Mouse (Mus musculus) hindbrain, embryonic 11.5 days (tissue): ENCODE results near the gene Lamb3. TPM values are rescaled to one million over a fixed set of nuclear protein-coding genes. Genes with fewer than 3 reads are reported as not detected.
A peak's percentile ranks its signal among the peaks of the same experiment; 100 is the strongest.

Experiments used
- ATAC-seq: fragments of 200-750 bp; cut with Nextera tagmentation; 2 replicates; pipeline ENCODE4 v1.8.0; 2017; ENCODE audit warnings: mild to moderate bottlenecking, moderate TSS enrichment, moderate library complexity; ENCODE audit not compliant: low FRiP score
- DNase-seq: peaks from one replicate; pipeline ENCODE4 v3.0.0-alpha.2; 2015; ENCODE audit warnings: low spot score
- H3K27ac ChIP-seq: fragments of 300-500 bp; sonication (generic); 2 replicates; pipeline ENCODE4 v1.5.1; 2014; ENCODE audit warnings: mild to moderate bottlenecking, low read depth, low read length
- H3K27me3 ChIP-seq: fragments of 300-500 bp; sonication (generic); 2 replicates; pipeline ENCODE4 v1.6.1; 2014; ENCODE audit warnings: mild to moderate bottlenecking, low read length, moderate library complexity, mixed read lengths; ENCODE audit not compliant: control insufficient read depth, insufficient read depth
- H3K36me3 ChIP-seq: fragments of 300-500 bp; sonication (generic); 2 replicates; pipeline ENCODE4 v1.6.1; 2014; ENCODE audit warnings: mild to moderate bottlenecking, low read length, moderate library complexity, mixed read lengths; ENCODE audit not compliant: control insufficient read depth, insufficient read depth
- H3K4me1 ChIP-seq: fragments of 300-500 bp; sonication (generic); replicated peaks from 2 replicates; pipeline ENCODE4 v1.6.1; 2014; ENCODE audit warnings: low read length, mixed read lengths; ENCODE audit not compliant: control insufficient read depth, insufficient read depth
- H3K4me2 ChIP-seq: fragments of 300-500 bp; sonication (generic); replicated peaks from 2 replicates; pipeline ENCODE4 v1.6.1; 2014; ENCODE audit warnings: mild to moderate bottlenecking, low read depth, low read length
- H3K4me3 ChIP-seq: fragments of 300-500 bp; sonication (generic); 2 replicates; pipeline ENCODE4 v1.5.1; 2014; ENCODE audit warnings: low read depth, low read length
- H3K9ac ChIP-seq: fragments of 300-500 bp; sonication (generic); 2 replicates; pipeline ENCODE4 v1.6.1; 2014; ENCODE audit warnings: low read depth, low read length
- H3K9me3 ChIP-seq: fragments of 300-500 bp; sonication (generic); 2 replicates; pipeline ENCODE4 v1.6.1; 2016; ENCODE audit warnings: low read length; ENCODE audit not compliant: control insufficient read depth
- WGBS: fragments of 180-500 bp; shearing (Covaris S2); extraction: QIAGEN DNeasy Blood & Tissue Kit; methylation state at CpG from one replicate; pipeline ENCODE4 v1.1.7; 2014; 5-methylcytosine and 5-hydroxymethylcytosine counted together
- polyA plus RNA-seq: library from polyadenylated mRNA; unstranded; fragments of >200 nt; fragmentation: Nextera tagmentation; extraction: Ambion mirVana; gene quantifications from 2 replicates; pipeline ENCODE4 v1.2.1, GENCODE M21; 2014

Gene Lamb3
- polyA plus RNA-seq, 1 experiment from 2014 or later, result 0.12 TPM

DNA sequence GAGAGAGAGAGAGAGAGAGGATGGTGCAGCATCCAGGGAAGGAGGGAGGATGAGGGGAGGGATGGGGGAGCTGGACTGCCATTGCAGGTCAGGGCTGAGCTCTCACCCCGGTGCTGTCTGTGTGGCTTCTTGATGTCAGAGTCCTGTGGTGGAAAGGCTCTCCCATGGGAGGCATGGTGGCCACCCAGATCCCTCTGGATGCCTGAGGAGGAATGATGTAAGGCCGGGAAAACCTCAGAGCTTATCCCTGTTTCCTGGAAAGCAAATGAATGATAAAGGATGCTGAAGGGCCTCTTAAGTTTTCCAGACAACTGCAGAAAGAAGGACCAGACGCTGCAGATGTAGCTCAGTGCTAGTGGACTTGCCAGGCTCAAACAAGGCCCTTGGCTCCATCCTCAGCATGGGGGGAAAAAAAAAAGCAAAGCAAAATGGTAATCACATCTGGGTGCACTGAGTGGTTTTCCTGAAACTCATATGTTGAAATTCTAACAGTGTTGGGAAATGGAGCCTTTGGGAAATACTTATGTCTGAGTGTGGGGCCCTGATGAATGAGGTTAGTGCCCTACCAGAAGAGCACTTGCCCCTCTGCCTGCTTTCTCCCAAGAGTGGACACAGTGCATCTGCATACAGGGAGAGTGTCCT, 12.2 kb upstream of the Lamb3 start:
- Histone ChIP-seq H3K27ac (no peak overlapping the region), H3K9ac (no peak overlapping the region), H3K4me3 (no peak overlapping the region), H3K27me3 (no peaks in the 10 kb centered on the region), H3K4me2 (no peak overlapping the region), H3K9me3 (no peaks in the 10 kb centered on the region), H3K4me1 (no peaks in the 10 kb centered on the region), H3K36me3 (no peaks in the 10 kb centered on the region)
- no peak for ATAC-seq
- DNase-seq, result no peak
- 68% methylated on average over 3 of the region's 3 CpGs for WGBS

DNA sequence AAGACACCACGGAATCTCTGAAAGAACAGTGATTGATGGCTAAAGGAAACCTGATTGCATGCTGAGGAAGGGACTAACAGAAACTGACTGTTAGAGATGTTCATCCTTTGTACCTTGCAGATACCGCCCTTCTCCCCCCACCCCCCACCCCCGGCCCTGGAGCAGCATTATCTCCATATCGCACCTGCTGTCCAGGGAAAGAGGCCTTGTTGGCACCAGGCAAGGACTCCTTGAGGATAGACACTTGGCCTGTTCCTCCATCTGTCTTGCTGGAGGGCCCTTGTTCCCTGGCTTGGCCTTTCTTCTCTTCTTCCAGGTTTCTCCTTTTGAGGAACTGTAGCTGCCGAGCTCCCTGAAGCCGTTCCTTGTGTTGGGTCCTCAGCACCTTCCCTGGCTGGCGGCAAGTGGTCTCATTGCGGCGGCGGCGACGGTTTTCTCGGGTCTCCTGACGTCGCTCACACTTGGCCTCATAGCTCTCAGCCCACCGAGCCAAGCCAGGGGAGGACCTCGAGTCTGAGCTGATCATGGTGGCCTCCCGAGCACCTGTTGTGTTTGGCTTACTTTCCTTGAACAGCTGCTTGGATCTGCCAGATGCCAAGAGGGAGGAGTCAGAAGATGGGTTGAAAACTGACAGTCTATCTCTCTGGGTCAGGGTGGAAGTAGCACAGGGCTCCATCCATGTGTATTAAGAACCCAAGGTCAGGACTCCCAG, 9.8 kb upstream of the Lamb3 start:
- no peak overlapping the region for H3K4me2 ChIP-seq
- no peaks in the 10 kb centered on the region for H3K9me3 ChIP-seq
- DNase-seq (no peak), ATAC-seq (no peak)
- no peaks in the 10 kb centered on the region for H3K4me1 ChIP-seq
- 93% methylated on average over 18 of the region's 18 CpGs for WGBS
- H3K4me3 ChIP-seq, result no peak overlapping the region
- no peaks in the 10 kb centered on the region for H3K27me3 ChIP-seq
- no peak overlapping the region for H3K27ac ChIP-seq
- H3K36me3 ChIP-seq, result no peaks in the 10 kb centered on the region
- H3K9ac ChIP-seq, result no peak overlapping the region

DNA sequence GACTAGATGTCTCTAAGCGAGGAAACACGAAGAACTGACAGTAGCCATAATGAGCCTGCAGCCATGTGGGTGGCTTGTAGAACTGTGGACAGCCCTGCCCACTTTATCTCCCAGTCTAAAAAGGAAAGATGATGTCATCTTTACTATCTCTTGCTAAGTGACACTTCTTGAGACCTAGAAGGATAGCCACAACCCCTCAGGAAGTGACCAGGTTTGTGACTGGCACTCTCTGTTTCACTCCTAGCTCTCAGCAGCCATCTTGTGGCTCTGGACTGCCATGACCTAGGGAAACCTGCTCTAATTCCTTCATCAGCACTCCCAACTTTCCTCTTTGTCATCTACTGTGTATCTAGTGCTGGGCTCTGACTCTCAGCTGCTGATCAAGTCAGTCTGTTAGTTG, 9.2 kb upstream of the Lamb3 start:
- H3K27ac ChIP-seq, result no peak overlapping the region
- no peaks in the 10 kb centered on the region for H3K4me1 ChIP-seq
- H3K36me3 ChIP-seq, result no peaks in the 10 kb centered on the region
- DNase-seq, result no peak
- WGBS, result 79% methylated on average over 2 of the region's 2 CpGs
- no peak overlapping the region for H3K4me2 ChIP-seq
- H3K4me3 ChIP-seq, result no peak overlapping the region
- no peak overlapping the region for H3K9ac ChIP-seq
- no peaks in the 10 kb centered on the region for H3K27me3 ChIP-seq
- ATAC-seq, result no peak
- no peaks in the 10 kb centered on the region for H3K9me3 ChIP-seq

DNA sequence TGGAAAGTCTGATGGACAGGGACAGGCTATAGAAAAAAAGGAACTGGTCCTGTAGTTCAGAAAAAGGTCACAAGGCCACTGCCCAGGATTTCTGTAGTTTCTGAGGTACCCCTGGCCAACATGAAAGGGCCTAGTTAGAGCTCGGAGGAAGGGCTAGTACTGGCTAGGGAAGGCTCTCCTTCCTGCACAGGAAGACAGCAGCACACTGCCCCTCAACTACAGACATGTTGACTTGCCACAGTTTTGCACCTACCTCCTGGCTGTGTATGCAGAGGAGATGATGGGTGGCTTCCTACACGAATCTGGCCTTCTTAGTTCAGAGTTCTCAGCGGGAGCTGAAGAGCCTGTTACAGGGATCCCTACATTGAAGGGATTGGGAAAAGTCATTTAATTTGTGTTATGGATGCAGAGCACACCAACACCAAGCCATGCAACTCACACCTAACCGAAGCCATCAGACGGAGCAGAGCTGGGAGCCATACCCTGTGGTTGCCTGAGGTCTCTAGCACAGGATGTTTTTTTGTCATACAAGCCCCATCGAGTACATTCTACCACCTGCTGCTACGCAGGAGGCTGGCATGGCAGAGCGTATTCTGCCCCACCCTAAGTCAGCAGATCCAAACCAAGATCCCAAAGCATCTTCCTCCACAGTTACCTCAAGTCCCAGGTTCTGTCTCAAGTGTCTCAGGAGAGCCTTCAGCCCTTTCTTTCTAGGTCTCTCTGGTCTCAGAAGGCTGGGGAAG, 6.7 kb upstream of the Lamb3 start:
- H3K27ac ChIP-seq, result no peak overlapping the region
- no peaks in the 10 kb centered on the region for H3K27me3 ChIP-seq
- H3K36me3 ChIP-seq, result no peaks in the 10 kb centered on the region
- 82% methylated on average over 8 of the region's 8 CpGs for WGBS
- no peak overlapping the region for H3K9ac ChIP-seq
- no peaks in the 10 kb centered on the region for H3K4me1 ChIP-seq
- DNase-seq, result no peak
- no peak for ATAC-seq
- H3K9me3 ChIP-seq, result no peaks in the 10 kb centered on the region
- H3K4me2 ChIP-seq, result no peak overlapping the region
- no peak overlapping the region for H3K4me3 ChIP-seq

DNA sequence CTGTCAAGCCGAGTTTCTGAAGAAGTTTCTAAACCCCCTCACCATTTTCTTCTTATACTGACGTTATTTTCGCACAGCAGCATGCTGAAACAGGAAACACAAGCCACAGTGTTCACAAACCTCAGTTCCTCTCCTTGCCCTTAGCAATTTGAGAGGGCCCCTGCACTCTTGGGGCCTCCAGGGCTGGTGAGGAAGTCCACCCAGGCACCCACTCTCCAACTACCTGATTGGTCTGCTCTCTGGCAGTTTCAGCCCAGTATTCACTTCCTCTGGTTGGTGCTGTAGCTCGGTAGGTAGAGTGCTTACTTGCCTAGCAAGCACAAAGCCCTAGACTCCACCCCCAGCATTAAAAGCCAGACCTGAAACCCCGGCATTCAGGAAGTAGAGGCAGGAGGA, 6.1 kb upstream of the Lamb3 start, which contains the start of gene Traf3ip3:
Gene Traf3ip3 (minus strand): TSS at position 321 of the 396 bp plus-strand sequence.
- WGBS, result 71% methylated on average over 5 of the region's 5 CpGs
- Histone ChIP-seq H3K4me1 (no peaks in the 10 kb centered on the region), H3K4me2 (no peak within 1 kb of the TSS), H3K27me3 (no peaks in the 10 kb centered on the region), H3K9me3 (no peaks in the 10 kb centered on the region), H3K9ac (no peak within 1 kb of the TSS), H3K27ac (no peak within 1 kb of the TSS), H3K36me3 (no peaks in the 10 kb centered on the region), H3K4me3 (no peak within 1 kb of the TSS)
- no peak for DNase-seq
- ATAC-seq, result no peak

DNA sequence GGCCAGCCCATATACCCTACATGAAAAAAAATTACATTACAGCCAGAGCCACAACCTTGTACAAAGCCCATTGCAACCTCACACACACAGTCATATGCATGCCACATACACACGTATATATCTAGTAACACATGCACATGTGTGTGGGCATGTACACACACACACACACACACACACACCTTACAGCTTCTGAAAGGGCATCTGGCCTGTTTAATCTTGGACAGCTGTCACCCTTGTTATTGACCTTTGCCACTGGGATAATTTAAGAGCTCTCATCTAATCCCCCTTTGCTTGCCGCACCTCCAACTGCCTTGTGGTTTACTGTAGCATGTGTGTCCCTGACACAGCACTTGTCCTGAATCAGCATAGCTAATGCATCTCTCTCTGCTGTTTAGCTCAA, 3.7 kb upstream of the Lamb3 start:
- no peaks in the 10 kb centered on the region for H3K9me3 ChIP-seq
- no peak overlapping the region for H3K4me2 ChIP-seq
- no peak overlapping the region for H3K9ac ChIP-seq
- ATAC-seq, result no peak
- H3K4me1 ChIP-seq, result no peaks in the 10 kb centered on the region
- H3K4me3 ChIP-seq, result no peak overlapping the region
- H3K27me3 ChIP-seq, result no peaks in the 10 kb centered on the region
- no peak for DNase-seq
- WGBS, result 82% methylated on average over 2 of the region's 2 CpGs
- no peaks in the 10 kb centered on the region for H3K36me3 ChIP-seq
- no peak overlapping the region for H3K27ac ChIP-seq

DNA sequence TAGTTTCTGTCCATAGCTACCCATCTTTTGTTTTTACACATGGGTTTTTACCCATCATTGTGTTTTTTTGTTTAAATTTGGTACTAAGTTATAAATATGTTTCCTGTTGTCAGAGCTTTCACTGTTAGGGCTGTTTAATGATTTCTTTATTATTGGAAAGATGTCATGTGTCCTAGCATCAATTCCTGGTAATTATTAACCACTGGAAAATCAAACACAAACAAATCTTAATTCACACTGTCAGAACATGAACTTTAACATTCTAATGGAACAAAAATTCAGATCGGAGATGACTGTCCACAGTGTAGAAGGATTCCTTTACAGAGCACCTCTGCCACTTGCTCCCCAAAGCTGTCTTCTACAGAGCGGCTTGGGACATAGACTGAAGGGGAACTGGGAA, 2.1 kb upstream of the Lamb3 start:
- H3K4me3 ChIP-seq, result no peak overlapping the region
- ATAC-seq, result no peak
- no peak overlapping the region for H3K9ac ChIP-seq
- no peaks in the 10 kb centered on the region for H3K27me3 ChIP-seq
- H3K27ac ChIP-seq, result no peak overlapping the region
- no peaks in the 10 kb centered on the region for H3K9me3 ChIP-seq
- H3K36me3 ChIP-seq, result no peaks in the 10 kb centered on the region
- WGBS, result 85% methylated on average over 2 of the region's 2 CpGs
- no peak overlapping the region for H3K4me2 ChIP-seq
- H3K4me1 ChIP-seq, result no peaks in the 10 kb centered on the region
- DNase-seq, result no peak

DNA sequence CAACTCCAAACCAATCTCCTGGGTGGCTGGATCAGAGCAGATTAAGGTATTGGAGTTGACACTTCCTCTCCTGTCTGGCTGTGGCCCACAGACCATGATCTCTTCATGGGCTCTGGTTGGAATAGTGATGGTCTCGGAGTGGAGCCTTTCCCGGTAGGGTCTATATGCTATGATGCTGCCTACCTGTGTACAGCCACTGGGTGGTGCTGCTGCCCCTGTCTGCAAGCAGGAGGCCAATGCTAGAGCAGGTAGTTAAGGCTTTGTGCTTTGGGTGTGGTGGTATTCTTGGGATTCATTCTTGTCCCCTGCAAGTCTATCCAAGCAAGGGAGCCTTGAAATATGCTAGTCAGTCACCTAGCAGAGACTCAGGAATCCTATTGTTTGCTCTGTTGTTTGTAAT, 679 bp downstream of the Lamb3 start:
- Histone ChIP-seq H3K27me3 (no peaks in the 10 kb centered on the region), H3K36me3 (no peaks in the 10 kb centered on the region), H3K4me1 (no peaks in the 10 kb centered on the region), H3K9ac (no peak overlapping the region), H3K4me2 (no peak overlapping the region), H3K9me3 (no peaks in the 10 kb centered on the region), H3K27ac (no peak overlapping the region), H3K4me3 (no peak overlapping the region)
- ATAC-seq (no peak), DNase-seq (peak; percentile 36)
- WGBS, result 51% methylated on average over 2 of the region's 2 CpGs
